Mouse (Mus musculus): Measurements from ENCODE around the gene Nos2. TPM values are rescaled to one million over a fixed set of nuclear protein-coding genes. Genes with fewer than 3 reads are reported as not detected.
A peak's percentile ranks its signal among the peaks of the same experiment; 100 is the strongest.

Gene Nos2
- 0.71 and 1.1 TPM in 2 replicates for polyA plus RNA-seq (2016; fragmentation: Nextera tagmentation; extraction: Ambion mirVana)

- Histone ChIP-seq H3K4me1 (replicated peaks) (peaks cover 18% of the 10 kb centered on the region), H3K27ac (no peak within 1 kb of the TSS), H3K27me3 (ENCODE audit: insufficient read depth, poor library complexity, severe bottlenecking) (peaks cover 43% of the 10 kb centered on the region), H3K4me3 (no peak within 1 kb of the TSS), H3K36me3 (no peaks in the 10 kb centered on the region), H3K9me3 (no peaks in the 10 kb centered on the region)
- WGBS, result 65% methylated on average over 6 of the region's 6 CpGs
- no peak for DNase-seq (ENCODE audit: low spot score)
Measured at GRCm38 (mm10) chr11:78920411-78920939, at the start of gene Nos2. Gene Nos2, plus strand, starts transcription at chr11:78920787.

GRCm38 (mm10) chr11:78870891-78871290 is 49.7 kb upstream of the Nos2 start:
- WGBS, result 86% methylated on average over 4 of the region's 4 CpGs
- Histone ChIP-seq H3K9me3 (no peaks in the 10 kb centered on the region), H3K4me3 (no peak overlapping the region), H3K27ac (no peak overlapping the region), H3K36me3 (no peaks in the 10 kb centered on the region), H3K27me3 (ENCODE audit: insufficient read depth, poor library complexity, severe bottlenecking) (no peaks in the 10 kb centered on the region), H3K4me1 (replicated peaks) (peaks cover 12% of the 10 kb centered on the region; the same call in 1 of the 2 replicates)
- DNase-seq (ENCODE audit: low spot score), result no peak

DNA sequence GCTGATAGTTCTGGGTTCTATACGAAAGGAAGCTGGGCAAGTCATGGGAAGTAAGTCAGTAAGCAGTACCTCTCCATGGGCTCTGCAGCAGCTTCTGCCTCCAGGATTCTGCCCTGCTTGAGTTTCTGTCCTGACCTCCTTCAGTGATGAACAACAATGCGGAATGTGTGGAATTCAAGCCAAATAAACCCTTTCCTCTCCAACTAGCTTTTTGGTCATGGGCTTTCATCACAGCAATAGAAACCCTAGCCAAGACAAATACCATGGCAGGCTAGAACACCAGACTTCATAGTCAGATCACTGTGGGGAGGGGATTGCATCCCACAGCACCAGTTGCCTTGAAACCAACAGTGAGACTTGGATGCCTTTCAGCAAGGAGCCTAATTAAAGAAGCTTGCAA is 47.8 kb upstream of the Nos2 start:
- DNase-seq (ENCODE audit: low spot score), result no peak
- Histone ChIP-seq H3K4me1 (replicated peaks) (peaks cover 12% of the 10 kb centered on the region; the same call in 1 of the 2 replicates), H3K27ac (no peak overlapping the region), H3K27me3 (ENCODE audit: insufficient read depth, poor library complexity, severe bottlenecking) (no peaks in the 10 kb centered on the region), H3K36me3 (no peaks in the 10 kb centered on the region), H3K4me3 (no peak overlapping the region), H3K9me3 (no peaks in the 10 kb centered on the region)
- 50% methylated on average over 2 of the region's 2 CpGs for WGBS

DNA sequence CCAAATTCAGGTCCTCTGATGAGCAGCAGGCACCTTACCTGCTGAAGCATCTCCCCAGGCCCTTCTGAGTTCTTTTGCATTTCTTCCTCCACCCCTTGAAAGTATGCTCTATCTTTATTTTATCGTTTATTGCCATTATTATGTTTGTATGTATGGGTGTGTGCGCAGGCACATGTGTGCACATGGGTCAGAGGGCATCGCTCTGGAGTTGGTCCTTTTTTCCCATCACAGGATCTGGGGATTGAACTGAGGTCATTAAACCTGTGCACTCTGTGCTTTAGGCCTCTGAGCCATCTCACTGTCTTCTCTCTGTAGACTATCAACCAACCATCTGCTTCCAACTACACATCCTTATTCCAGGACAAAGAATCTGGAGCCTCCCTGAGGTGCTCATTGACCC is 40.9 kb upstream of the Nos2 start:
- 92% methylated on average over 3 of the region's 3 CpGs for WGBS
- H3K9me3 ChIP-seq, result no peaks in the 10 kb centered on the region
- no peak overlapping the region for H3K27ac ChIP-seq
- H3K4me1 ChIP-seq (replicated peaks), result no peaks in the 10 kb centered on the region
- H3K4me3 ChIP-seq, result no peak overlapping the region
- no peaks in the 10 kb centered on the region for H3K27me3 ChIP-seq (ENCODE audit: insufficient read depth, poor library complexity, severe bottlenecking)
- H3K36me3 ChIP-seq, result no peaks in the 10 kb centered on the region
- no peak for DNase-seq (ENCODE audit: low spot score)

GRCm38 (mm10) chr11:78886693-78887092 is 33.9 kb upstream of the Nos2 start:
- peak overlapping the region; percentile 23; the same call in 1 of the 2 replicates for H3K4me3 ChIP-seq
- H3K27me3 ChIP-seq (ENCODE audit: insufficient read depth, poor library complexity, severe bottlenecking), result no peaks in the 10 kb centered on the region
- peak overlapping the region; percentile 86 for H3K27ac ChIP-seq
- 33% methylated on average over 1 of the region's 1 CpGs for WGBS
- H3K9me3 ChIP-seq, result no peaks in the 10 kb centered on the region
- peak; percentile 47 for DNase-seq (ENCODE audit: low spot score)
- H3K36me3 ChIP-seq, result no peaks in the 10 kb centered on the region
- peaks cover 20% of the 10 kb centered on the region for H3K4me1 ChIP-seq (replicated peaks)

- 22% methylated on average over 9 of the region's 9 CpGs for WGBS
- peak; percentile 65 for DNase-seq (ENCODE audit: low spot score)
- H3K9me3 ChIP-seq, result no peaks in the 10 kb centered on the region
- peaks cover 20% of the 10 kb centered on the region for H3K4me1 ChIP-seq (replicated peaks)
- H3K27me3 ChIP-seq (ENCODE audit: insufficient read depth, poor library complexity, severe bottlenecking), result no peaks in the 10 kb centered on the region
- H3K4me3 ChIP-seq, result peak overlapping the region; percentile 23
- no peaks in the 10 kb centered on the region for H3K36me3 ChIP-seq
- peak overlapping the region; percentile 86 for H3K27ac ChIP-seq
Measured at GRCm38 (mm10) chr11:78887102-78887971, 33.2 kb upstream of the Nos2 start.

DNA sequence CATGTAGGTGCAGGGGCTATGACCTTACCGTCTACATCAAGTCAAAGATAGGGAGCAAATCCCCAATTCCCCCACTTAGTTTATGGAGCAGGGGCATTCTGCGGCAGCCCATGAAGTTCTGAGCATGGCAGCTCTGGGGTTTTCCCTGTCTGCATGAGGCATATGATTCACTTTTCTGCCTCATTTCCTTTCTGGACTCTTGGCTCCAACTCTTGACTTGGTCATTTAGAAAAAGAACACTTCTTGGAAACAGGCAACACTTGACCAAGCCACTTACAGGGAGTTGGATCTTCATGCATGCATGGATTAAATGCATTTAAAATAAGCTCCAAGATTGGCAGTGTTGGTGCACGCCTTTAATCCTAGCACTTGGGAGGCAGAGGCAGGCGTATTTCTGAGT is 31.4 kb upstream of the Nos2 start:
- H3K36me3 ChIP-seq, result no peaks in the 10 kb centered on the region
- H3K9me3 ChIP-seq, result no peaks in the 10 kb centered on the region
- no peak overlapping the region for H3K27ac ChIP-seq
- no peak overlapping the region for H3K4me3 ChIP-seq
- H3K27me3 ChIP-seq (ENCODE audit: insufficient read depth, poor library complexity, severe bottlenecking), result no peaks in the 10 kb centered on the region
- 93% methylated on average over 4 of the region's 4 CpGs for WGBS
- no peak for DNase-seq (ENCODE audit: low spot score)
- peaks cover 20% of the 10 kb centered on the region for H3K4me1 ChIP-seq (replicated peaks)

- Histone ChIP-seq H3K27ac (no peak overlapping the region), H3K4me3 (no peak overlapping the region), H3K4me1 (replicated peaks) (no peaks in the 10 kb centered on the region; the same call in 1 of the 2 replicates), H3K9me3 (no peaks in the 10 kb centered on the region), H3K36me3 (no peaks in the 10 kb centered on the region), H3K27me3 (ENCODE audit: insufficient read depth, poor library complexity, severe bottlenecking) (no peaks in the 10 kb centered on the region)
- 65% methylated on average over 7 of the region's 7 CpGs for WGBS
- peak; percentile 62 for DNase-seq (ENCODE audit: low spot score)
Measured at GRCm38 (mm10) chr11:78896357-78897123, 24.0 kb upstream of the Nos2 start.

DNA sequence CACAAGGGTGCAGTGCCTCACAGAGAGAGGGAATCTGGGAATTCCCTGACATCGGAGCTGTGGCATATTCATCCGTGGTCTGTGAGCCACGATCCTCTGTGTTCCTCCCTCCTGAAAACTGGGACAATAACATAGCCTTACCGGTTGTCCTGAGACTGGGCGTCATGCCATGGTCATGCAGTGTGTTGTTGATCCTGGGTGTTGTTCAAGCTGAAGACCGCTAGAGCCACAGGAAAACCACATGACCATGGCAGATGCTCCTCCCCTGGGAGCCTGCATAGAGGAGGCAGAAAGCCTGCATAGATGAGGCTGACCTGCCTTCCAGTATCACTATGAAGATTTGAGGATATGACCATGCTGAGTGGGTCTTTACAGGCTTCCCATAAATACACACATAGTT is 5.1 kb upstream of the Nos2 start:
- H3K4me1 ChIP-seq (replicated peaks), result no peaks in the 10 kb centered on the region
- H3K27ac ChIP-seq, result no peak overlapping the region
- H3K9me3 ChIP-seq, result no peaks in the 10 kb centered on the region
- H3K27me3 ChIP-seq (ENCODE audit: insufficient read depth, poor library complexity, severe bottlenecking), result 0 out of 2 replicates have a peak, but pooled peaks cover 3% of the 10 kb centered on the region
- WGBS, result 88% methylated on average over 6 of the region's 6 CpGs
- H3K4me3 ChIP-seq, result no peak overlapping the region
- no peak for DNase-seq (ENCODE audit: low spot score)
- H3K36me3 ChIP-seq, result no peaks in the 10 kb centered on the region

- Histone ChIP-seq H3K27me3 (ENCODE audit: insufficient read depth, poor library complexity, severe bottlenecking) (0 out of 2 replicates have a peak, but pooled peaks cover 3% of the 10 kb centered on the region), H3K27ac (no peak overlapping the region), H3K4me1 (replicated peaks) (no peaks in the 10 kb centered on the region), H3K36me3 (no peaks in the 10 kb centered on the region), H3K9me3 (no peaks in the 10 kb centered on the region), H3K4me3 (no peak overlapping the region)
- no peak for DNase-seq (ENCODE audit: low spot score)
- 79% methylated on average over 1 of the region's 1 CpGs for WGBS
Measured at GRCm38 (mm10) chr11:78916410-78916809, 4.2 kb upstream of the Nos2 start.

DNA sequence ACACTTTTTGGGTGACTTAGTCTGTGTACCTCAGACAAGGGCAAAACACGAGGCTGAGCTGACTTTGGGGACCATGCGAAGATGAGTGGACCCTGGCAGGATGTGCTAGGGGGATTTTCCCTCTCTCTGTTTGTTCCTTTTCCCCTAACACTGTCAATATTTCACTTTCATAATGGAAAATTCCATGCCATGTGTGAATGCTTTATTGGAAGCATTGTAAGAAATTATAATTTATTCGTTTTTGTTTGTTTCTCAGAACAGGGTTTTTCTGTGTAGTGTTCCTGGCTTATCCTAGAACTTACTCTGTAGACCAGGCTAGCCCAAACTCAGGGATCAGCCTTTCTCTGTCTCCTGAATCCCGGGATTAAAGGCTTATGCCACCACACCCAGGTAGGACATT is 842 bp upstream of the Nos2 start:
- 76% methylated on average over 4 of the region's 4 CpGs for WGBS
- DNase-seq (ENCODE audit: low spot score), result no peak

GRCm38 (mm10) chr11:78922678-78923407 is 2.3 kb downstream of the Nos2 start:
- no peaks in the 10 kb centered on the region for H3K36me3 ChIP-seq
- no peaks in the 10 kb centered on the region for H3K9me3 ChIP-seq
- no peak overlapping the region for H3K4me3 ChIP-seq
- DNase-seq (ENCODE audit: low spot score), result peak; percentile 47
- H3K27ac ChIP-seq, result no peak overlapping the region
- WGBS, result 44% methylated on average over 8 of the region's 8 CpGs
- H3K4me1 ChIP-seq (replicated peaks), result peaks cover 21% of the 10 kb centered on the region
- peaks cover 57% of the 10 kb centered on the region for H3K27me3 ChIP-seq (ENCODE audit: insufficient read depth, poor library complexity, severe bottlenecking)

More for the DNA sequence above, 842 bp upstream of the Nos2 start:
- H3K27ac ChIP-seq, result no peak overlapping the region
- peaks cover 35% of the 10 kb centered on the region for H3K27me3 ChIP-seq (ENCODE audit: insufficient read depth, poor library complexity, severe bottlenecking)
- no peaks in the 10 kb centered on the region for H3K36me3 ChIP-seq
- peaks cover 11% of the 10 kb centered on the region for H3K4me1 ChIP-seq (replicated peaks)
- H3K9me3 ChIP-seq, result no peaks in the 10 kb centered on the region
- H3K4me3 ChIP-seq, result no peak overlapping the region
